Mouse (Mus musculus) lung, embryonic 15.5 days (tissue): ENCODE data around the gene Smo. TPM values are rescaled to one million over a fixed set of nuclear protein-coding genes. Genes with fewer than 3 reads are reported as not detected.

Experiments used
- ATAC-seq: fragments of 200-750 bp; cut with Nextera tagmentation; 2 replicates; pipeline ENCODE4 v1.8.0; 2017; ENCODE audit warnings: moderate number of reproducible peaks, borderline replicate concordance; ENCODE audit not compliant: low FRiP score, low TSS enrichment; ENCODE audit errors: extremely low read depth
- H3K27ac ChIP-seq: fragments of 300-500 bp; sonication (generic); 2 replicates; pipeline ENCODE4 v1.5.1; 2015; ENCODE audit warnings: moderate library complexity, mild to moderate bottlenecking, inconsistent platforms
- H3K27me3 ChIP-seq: fragments of 300-500 bp; sonication (generic); 2 replicates; pipeline ENCODE4 v1.6.1; 2015; ENCODE audit warnings: inconsistent platforms
- H3K36me3 ChIP-seq: fragments of 300-500 bp; sonication (generic); 2 replicates; pipeline ENCODE4 v1.6.1; 2015; ENCODE audit warnings: inconsistent platforms
- H3K4me1 ChIP-seq: fragments of 300-500 bp; sonication (generic); 2 replicates; pipeline ENCODE4 v1.6.1; 2015; ENCODE audit warnings: inconsistent platforms
- H3K4me2 ChIP-seq: fragments of 300-500 bp; sonication (generic); 2 replicates; pipeline ENCODE4 v1.6.1; 2015; ENCODE audit warnings: inconsistent platforms, mild to moderate bottlenecking, moderate library complexity
- H3K4me3 ChIP-seq: fragments of 300-500 bp; sonication (generic); 2 replicates; pipeline ENCODE4 v1.5.1; 2015; ENCODE audit warnings: mild to moderate bottlenecking, inconsistent platforms
- H3K9ac ChIP-seq: fragments of 300-500 bp; sonication (generic); 2 replicates; pipeline ENCODE4 v1.6.1; 2015; ENCODE audit warnings: inconsistent platforms
- H3K9me3 ChIP-seq: fragments of 300-500 bp; sonication (generic); 2 replicates; pipeline ENCODE4 v1.6.1; 2016; ENCODE audit warnings: inconsistent platforms
- WGBS: fragments of 180-500 bp; shearing (Covaris S2); methylation state at CpG from one replicate; pipeline ENCODE4 v1.1.7; 2015; 5-methylcytosine and 5-hydroxymethylcytosine counted together
- polyA plus RNA-seq: library from polyadenylated mRNA; unstranded; fragments of >200 nt; fragmentation: Nextera tagmentation; extraction: Ambion mirVana; gene quantifications from 2 replicates; pipeline ENCODE4 v1.2.1, GENCODE M21; 2015

Gene Smo
- polyA plus RNA-seq, 1 experiment from 2014 or later: 41.6 TPM

- H3K27me3 ChIP-seq: no peaks in the 10 kb centered on the region
- H3K36me3 ChIP-seq: peaks cover 26% of the 10 kb centered on the region
- no peaks in the 10 kb centered on the region for H3K4me1 ChIP-seq
- H3K4me2 ChIP-seq: no peak overlapping the region
- H3K4me3 ChIP-seq: no peak overlapping the region
- no peaks in the 10 kb centered on the region for H3K9me3 ChIP-seq
- no peak for ATAC-seq
- 48% methylated on average over 4 of the region's 4 CpGs for WGBS
- H3K27ac ChIP-seq: no peak overlapping the region
- H3K9ac ChIP-seq: no peak overlapping the region
These were observed 27.2 kb downstream of the Smo start for GRCm38 (mm10) chr6:29762524-29762923.

GRCm38 (mm10) chr6:29766874-29767273, 31.6 kb downstream of the Smo start:
- Histone ChIP-seq H3K27me3 (no peaks in the 10 kb centered on the region), H3K27ac (no peak overlapping the region), H3K9ac (no peak overlapping the region), H3K4me3 (no peak overlapping the region), H3K36me3 (no peaks in the 10 kb centered on the region), H3K4me2 (no peak overlapping the region), H3K4me1 (peaks cover 4% of the 10 kb centered on the region), H3K9me3 (no peaks in the 10 kb centered on the region)
- 83% methylated on average over 2 of the region's 2 CpGs for WGBS
- ATAC-seq: no peak

DNA sequence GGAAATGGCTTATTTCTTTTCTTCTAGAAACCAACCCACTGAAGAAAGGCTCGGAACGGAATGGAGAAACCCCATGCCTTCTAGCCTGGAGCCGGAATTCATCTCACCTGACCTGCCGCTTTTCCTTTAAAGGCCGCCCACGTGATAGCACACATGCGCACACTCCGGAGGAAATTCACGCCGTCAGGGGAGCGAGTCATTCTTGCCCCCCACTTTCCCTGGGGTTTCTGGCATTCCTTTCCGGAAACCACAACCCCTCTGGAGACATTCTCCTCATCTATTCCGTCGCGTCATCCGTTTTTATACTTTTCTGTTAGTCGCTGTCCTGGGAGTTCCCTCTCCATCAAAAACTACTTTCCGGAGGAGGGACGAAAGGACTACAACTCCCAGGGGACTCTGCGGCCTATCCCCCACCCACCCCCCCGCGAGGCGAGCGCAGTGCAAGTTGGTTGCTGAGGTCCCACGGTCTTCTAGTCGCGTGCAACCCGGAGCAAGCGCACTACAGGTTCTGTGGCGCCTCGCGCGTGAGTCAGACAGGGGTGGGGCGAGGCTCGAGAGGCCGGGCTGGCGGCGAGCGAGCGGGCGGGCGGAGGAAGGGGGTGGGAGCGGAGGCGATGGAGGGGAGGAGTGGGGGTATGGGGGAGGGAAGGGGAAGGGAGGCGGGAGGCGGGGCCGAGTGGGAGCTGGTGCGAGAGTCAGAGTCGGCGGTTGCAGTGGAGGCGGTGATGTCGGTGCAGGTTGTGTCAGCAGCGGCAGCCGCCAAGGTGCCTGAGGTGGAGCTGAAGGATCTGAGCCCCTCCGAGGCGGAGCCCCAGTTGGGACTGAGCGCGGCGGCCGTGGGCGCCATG, 32.7 kb downstream of the Smo start, which contains the start of gene Ahcyl2:
Ahcyl2 (plus strand) TSS at position 199 of the 848 bp plus-strand sequence.
- WGBS: under 1% methylated on average over 56 of the region's 61 CpGs
- Histone ChIP-seq H3K27me3 (no peaks in the 10 kb centered on the region), H3K9me3 (no peaks in the 10 kb centered on the region), H3K4me2 (peak within 1 kb of the TSS; percentile 83), H3K27ac (peak within 1 kb of the TSS; percentile 88), H3K4me3 (peak within 1 kb of the TSS; percentile 93), H3K36me3 (no peaks in the 10 kb centered on the region), H3K9ac (peak within 1 kb of the TSS; percentile 73), H3K4me1 (peaks cover 4% of the 10 kb centered on the region)
- peak; percentile 98 for ATAC-seq

GRCm38 (mm10) chr6:29768791-29769441, 33.6 kb downstream of the Smo start:
- no peak; the same call in 1 of the 2 replicates for ATAC-seq
- H3K4me1 ChIP-seq: peaks cover 4% of the 10 kb centered on the region
- peak overlapping the region; percentile 88 for H3K27ac ChIP-seq
- H3K4me2 ChIP-seq: peak overlapping the region; percentile 83
- H3K9me3 ChIP-seq: no peaks in the 10 kb centered on the region
- no peaks in the 10 kb centered on the region for H3K36me3 ChIP-seq
- peak overlapping the region; percentile 73 for H3K9ac ChIP-seq
- no peaks in the 10 kb centered on the region for H3K27me3 ChIP-seq
- WGBS: under 1% methylated on average over 49 of the region's 50 CpGs
- peak overlapping the region; percentile 93 for H3K4me3 ChIP-seq

GRCm38 (mm10) chr6:29770672-29771321, 35.5 kb downstream of the Smo start:
- Histone ChIP-seq H3K4me3 (no peak overlapping the region), H3K27ac (no peak overlapping the region), H3K4me1 (peaks cover 4% of the 10 kb centered on the region), H3K9me3 (no peaks in the 10 kb centered on the region), H3K36me3 (no peaks in the 10 kb centered on the region), H3K9ac (no peak overlapping the region), H3K27me3 (no peaks in the 10 kb centered on the region), H3K4me2 (no peak overlapping the region)
- WGBS: 55% methylated on average over 2 of the region's 2 CpGs
- no peak for ATAC-seq

DNA sequence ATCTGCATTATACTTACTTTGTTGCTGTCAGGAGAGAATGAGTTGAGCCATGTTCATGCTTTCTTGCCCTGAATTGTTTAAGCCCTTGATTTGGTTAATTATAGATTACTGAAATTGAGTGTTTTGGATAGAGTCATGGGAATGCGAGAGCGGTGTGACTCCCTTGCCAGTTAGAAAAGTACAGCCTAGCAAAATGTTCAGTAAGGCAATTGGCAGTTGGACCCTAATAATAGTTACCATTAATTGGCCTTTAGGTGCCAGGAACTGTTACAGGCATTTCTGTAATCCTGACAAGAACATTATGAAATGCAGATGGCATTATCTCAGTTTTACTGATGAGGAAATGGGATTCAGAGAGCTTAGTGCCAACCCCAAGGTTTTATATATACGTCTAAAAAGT, 36.9 kb downstream of the Smo start:
- H3K4me1 ChIP-seq: peaks cover 4% of the 10 kb centered on the region
- H3K9me3 ChIP-seq: no peaks in the 10 kb centered on the region
- no peaks in the 10 kb centered on the region for H3K27me3 ChIP-seq
- WGBS: 91% methylated on average over 3 of the region's 3 CpGs
- no peak for ATAC-seq
- H3K4me2 ChIP-seq: no peak overlapping the region
- H3K4me3 ChIP-seq: no peak overlapping the region
- H3K27ac ChIP-seq: no peak overlapping the region
- no peak overlapping the region for H3K9ac ChIP-seq
- H3K36me3 ChIP-seq: no peaks in the 10 kb centered on the region

DNA sequence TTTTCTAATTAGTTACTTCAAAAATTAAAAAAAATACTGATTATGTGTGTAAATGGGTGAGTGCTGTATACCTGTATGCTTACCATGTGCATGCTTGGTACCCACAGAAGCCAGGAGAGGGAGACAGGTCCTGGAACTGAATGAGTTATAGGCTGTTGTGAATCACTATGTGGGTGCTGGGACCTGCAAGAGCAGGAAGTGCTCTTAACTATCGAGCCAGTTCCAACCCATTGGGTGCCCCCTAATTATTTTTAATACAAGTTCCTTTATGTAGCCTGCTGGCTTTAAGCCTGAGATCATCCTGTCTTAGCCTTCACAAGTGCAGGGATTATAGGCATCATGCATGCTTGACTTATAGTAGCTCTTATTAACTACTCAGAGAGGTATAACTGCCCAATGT, 38.9 kb downstream of the Smo start:
- Histone ChIP-seq H3K9me3 (no peaks in the 10 kb centered on the region), H3K4me3 (no peak overlapping the region), H3K27me3 (no peaks in the 10 kb centered on the region), H3K27ac (no peak overlapping the region), H3K9ac (no peak overlapping the region), H3K36me3 (no peaks in the 10 kb centered on the region), H3K4me1 (peaks cover 3% of the 10 kb centered on the region), H3K4me2 (no peak overlapping the region)
- ATAC-seq: no peak
- 91% methylated on average over 1 of the region's 1 CpGs for WGBS

DNA sequence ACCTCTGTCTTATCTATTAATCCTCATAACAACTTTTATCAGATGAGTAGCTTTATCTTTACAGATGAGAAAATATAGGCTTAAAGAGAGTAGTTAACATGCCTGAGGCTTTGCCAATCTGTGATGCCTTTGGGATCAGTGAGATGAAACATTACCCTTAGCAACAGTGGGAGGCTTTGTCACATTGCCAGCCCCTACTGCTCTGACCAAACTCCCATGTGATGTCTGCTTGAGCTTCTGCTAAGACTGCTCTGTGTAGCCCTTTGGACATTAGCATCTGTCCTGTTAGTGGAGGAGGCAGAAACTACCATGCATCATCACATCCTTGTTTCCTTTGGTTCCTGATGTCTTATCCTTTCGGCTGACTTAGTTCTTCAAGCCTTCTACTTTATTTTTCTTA, 40.3 kb downstream of the Smo start:
- Histone ChIP-seq H3K4me2 (no peak overlapping the region), H3K27ac (no peak overlapping the region), H3K27me3 (no peaks in the 10 kb centered on the region), H3K4me3 (no peak overlapping the region), H3K4me1 (no peaks in the 10 kb centered on the region), H3K9ac (no peak overlapping the region), H3K9me3 (no peaks in the 10 kb centered on the region), H3K36me3 (no peaks in the 10 kb centered on the region)
- ATAC-seq: no peak
- WGBS: 70% methylated on average over 1 of the region's 1 CpGs

DNA sequence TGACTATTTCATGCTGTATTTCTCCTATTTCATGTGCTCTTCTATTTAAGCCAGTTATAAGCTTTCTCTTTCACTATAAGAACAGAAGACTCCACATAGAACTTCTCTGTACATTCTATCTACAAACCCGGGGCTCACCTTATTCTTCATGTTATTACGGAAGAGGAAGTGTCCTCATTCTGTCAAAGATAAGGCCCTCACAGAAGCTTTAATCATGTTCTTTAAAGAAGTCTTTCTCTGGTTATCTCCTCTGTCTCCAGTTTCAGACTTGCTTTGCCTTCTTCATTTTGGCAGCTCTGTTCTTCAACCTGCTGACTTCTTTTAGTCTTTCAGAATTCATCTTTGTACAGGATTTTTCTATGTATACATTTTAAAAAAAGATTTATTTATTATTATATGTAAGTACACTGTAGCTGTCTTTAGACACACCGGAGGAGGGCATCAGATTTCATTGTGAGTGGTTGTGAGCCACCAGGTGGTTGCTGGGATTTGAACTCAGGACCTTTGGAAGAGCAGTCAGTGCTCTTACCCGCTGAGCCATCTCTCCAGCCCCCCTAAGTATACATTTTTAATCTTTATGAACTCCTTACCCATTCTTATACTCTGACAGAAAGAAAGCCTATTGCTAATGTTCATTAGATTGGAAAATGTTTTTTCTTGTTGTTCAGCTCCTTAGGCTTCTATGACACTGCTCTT, 41.4 kb downstream of the Smo start:
- H3K4me3 ChIP-seq: no peak overlapping the region
- WGBS: 68% methylated on average over 4 of the region's 4 CpGs
- H3K4me2 ChIP-seq: no peak overlapping the region
- no peak overlapping the region for H3K27ac ChIP-seq
- ATAC-seq: no peak
- no peak overlapping the region for H3K9ac ChIP-seq
- H3K4me1 ChIP-seq: no peaks in the 10 kb centered on the region
- H3K9me3 ChIP-seq: no peaks in the 10 kb centered on the region
- H3K27me3 ChIP-seq: no peaks in the 10 kb centered on the region
- no peaks in the 10 kb centered on the region for H3K36me3 ChIP-seq

DNA sequence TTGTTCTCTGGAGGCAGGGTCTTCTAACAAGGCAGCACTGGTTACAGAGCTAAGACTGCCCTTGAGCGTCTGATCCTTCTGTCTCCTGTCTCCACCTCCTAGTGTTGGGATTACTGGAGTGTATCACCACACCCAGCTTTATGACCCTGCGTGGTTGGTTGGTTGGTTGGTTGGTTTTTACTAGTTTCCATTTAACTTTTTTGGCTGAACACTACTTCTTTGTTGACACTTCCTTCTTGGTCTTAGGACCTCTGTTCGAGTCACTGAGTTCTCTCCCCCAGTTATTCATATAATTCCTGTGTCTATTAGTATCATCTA, 41.9 kb downstream of the Smo start:
- no peak for ATAC-seq
- H3K9ac ChIP-seq: no peak overlapping the region
- H3K4me2 ChIP-seq: no peak overlapping the region
- no peaks in the 10 kb centered on the region for H3K4me1 ChIP-seq
- H3K36me3 ChIP-seq: no peaks in the 10 kb centered on the region
- H3K9me3 ChIP-seq: no peaks in the 10 kb centered on the region
- no peaks in the 10 kb centered on the region for H3K27me3 ChIP-seq
- WGBS: 84% methylated on average over 3 of the region's 3 CpGs
- no peak overlapping the region for H3K4me3 ChIP-seq
- H3K27ac ChIP-seq: no peak overlapping the region

GRCm38 (mm10) chr6:29780082-29780481, 44.8 kb downstream of the Smo start:
- no peak for ATAC-seq
- Histone ChIP-seq H3K27ac (no peak overlapping the region), H3K9me3 (no peaks in the 10 kb centered on the region), H3K4me1 (no peaks in the 10 kb centered on the region), H3K36me3 (no peaks in the 10 kb centered on the region), H3K4me2 (no peak overlapping the region), H3K9ac (no peak overlapping the region), H3K4me3 (no peak overlapping the region), H3K27me3 (no peaks in the 10 kb centered on the region)
